In the genomic region with DNA sequence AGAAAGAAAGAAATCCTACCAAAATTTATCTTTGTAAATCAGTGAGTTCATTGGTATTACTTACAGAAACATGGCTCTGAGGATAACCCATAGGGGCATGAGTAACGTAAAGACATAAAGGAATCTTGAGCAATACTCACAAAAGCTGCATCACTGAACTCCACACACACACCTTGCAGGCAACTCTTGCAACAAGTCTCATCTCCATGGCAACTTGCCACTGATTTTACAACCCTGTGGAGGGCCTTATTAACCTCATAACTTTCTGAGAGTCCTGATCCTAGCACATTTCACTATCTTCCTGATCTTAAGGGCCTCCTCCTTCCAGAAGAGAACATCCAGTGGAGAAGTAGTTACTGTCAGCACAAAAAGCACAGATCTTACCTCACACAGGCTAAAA, we compare ENCODE assay signal across 16 mouse cellular contexts.
"Had no signal": no experiment of that assay in that cellular context is flagged by ENCODE, and none has a peak within 500 bp of the region (broad histone marks: within the 10 kb centered on the region; RNA-seq: fewer than 3 reads in every experiment).

No protein-coding gene starts in this region.

- H3K36me3 ChIP-seq: neural tube, embryonic 13.5 days; neural tube, embryonic 15.5 days; stomach, embryonic 15.5 days had no signal

- H3K9ac ChIP-seq: neural tube, embryonic 13.5 days; neural tube, embryonic 15.5 days; stomach, embryonic 15.5 days had no signal

- H3K9me3 ChIP-seq: neural tube, embryonic 15.5 days; stomach, embryonic 15.5 days had no signal

- H3K27me3 ChIP-seq: neural tube, embryonic 13.5 days; neural tube, embryonic 15.5 days; stomach, embryonic 15.5 days had no signal

- DNase-seq: retina, postnatal 1 day; right cerebral cortex, adult 18-20 months; right cerebral cortex, postnatal 14 days; right cerebral cortex, postnatal 25 days; right cerebral cortex, postnatal 4 days; spleen, adult 18-20 months; thymus, adult 18-20 months; thymus, adult 2 months; thymus, postnatal 14 days; thymus, postnatal 25 days; thymus, postnatal 36 days; thymus, postnatal 4 days had no signal

- H3K27ac ChIP-seq: neural tube, embryonic 13.5 days; neural tube, embryonic 15.5 days; stomach, embryonic 15.5 days; stomach, postnatal 0 days had no signal

- H3K4me2 ChIP-seq: neural tube, embryonic 13.5 days; neural tube, embryonic 15.5 days; stomach, embryonic 15.5 days had no signal

- H3K4me3 ChIP-seq: neural tube, embryonic 13.5 days; neural tube, embryonic 15.5 days; stomach, embryonic 15.5 days had no signal

- H3K4me1 ChIP-seq: neural tube, embryonic 13.5 days; neural tube, embryonic 15.5 days; stomach, embryonic 15.5 days had no signal
